Mouse (Mus musculus): ENCODE measurements around the gene Atrnl1. TPM values are rescaled to one million over a fixed set of nuclear protein-coding genes. Genes with fewer than 3 reads are reported as not detected.

The Atrnl1 gene
- polyA plus RNA-seq, 1 experiment from 2014 or later, result 8.9 TPM

- Histone ChIP-seq H3K4me1 (ENCODE audit: insufficient read depth, low read length) (peaks cover 43% of the 10 kb centered on the region), H3K4me2 (replicated peaks; ENCODE audit: low read depth, low read length) (no peak overlapping the region), H3K4me3 (ENCODE audit: low read length) (no peak overlapping the region), H3K9me3 (ENCODE audit: low read length) (no peaks in the 10 kb centered on the region), H3K36me3 (ENCODE audit: insufficient read depth, low read length) (no peaks in the 10 kb centered on the region), H3K27ac (ENCODE audit: low read length) (peak overlapping the region; percentile 6; the same call in 1 of the 2 replicates), H3K27me3 (ENCODE audit: insufficient read depth, low read length) (no peaks in the 10 kb centered on the region), H3K9ac (replicated peaks; ENCODE audit: low read length) (no peak overlapping the region)
- no peak for ATAC-seq (ENCODE audit: low FRiP score, low TSS enrichment)
- WGBS, result 35% methylated on average over 16 of the region's 16 CpGs
Observed at GRCm38 (mm10) chr19:58064116-58065000, 453.5 kb downstream of the Atrnl1 start.

DNA sequence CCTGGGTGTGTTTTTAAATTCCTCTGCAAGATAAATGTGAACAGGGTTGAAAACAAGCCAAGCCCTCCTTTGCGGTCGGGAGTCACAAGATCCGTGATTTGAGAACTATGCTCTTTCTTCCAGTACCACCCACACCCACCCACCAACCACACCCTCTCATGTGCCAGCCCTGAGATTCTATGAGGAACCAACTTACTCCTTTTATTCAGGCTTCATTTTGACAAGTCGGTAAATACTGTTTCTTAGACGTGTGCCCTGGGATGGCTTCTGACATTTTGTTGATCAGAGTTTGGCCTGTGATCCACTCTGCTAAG lies 454.1 kb downstream of the Atrnl1 start:
- H3K4me2 ChIP-seq (replicated peaks; ENCODE audit: low read depth, low read length), result no peak overlapping the region
- peak overlapping the region; percentile 0; the same call in 1 of the 2 replicates for H3K27ac ChIP-seq (ENCODE audit: low read length)
- no peak overlapping the region for H3K4me3 ChIP-seq (ENCODE audit: low read length)
- no peaks in the 10 kb centered on the region for H3K27me3 ChIP-seq (ENCODE audit: insufficient read depth, low read length)
- no peaks in the 10 kb centered on the region for H3K36me3 ChIP-seq (ENCODE audit: insufficient read depth, low read length)
- peaks cover 43% of the 10 kb centered on the region for H3K4me1 ChIP-seq (ENCODE audit: insufficient read depth, low read length)
- H3K9me3 ChIP-seq (ENCODE audit: low read length), result no peaks in the 10 kb centered on the region
- no peak overlapping the region for H3K9ac ChIP-seq (replicated peaks; ENCODE audit: low read length)
- ATAC-seq (ENCODE audit: low FRiP score, low TSS enrichment), result no peak
- 55% methylated on average over 5 of the region's 5 CpGs for WGBS

DNA sequence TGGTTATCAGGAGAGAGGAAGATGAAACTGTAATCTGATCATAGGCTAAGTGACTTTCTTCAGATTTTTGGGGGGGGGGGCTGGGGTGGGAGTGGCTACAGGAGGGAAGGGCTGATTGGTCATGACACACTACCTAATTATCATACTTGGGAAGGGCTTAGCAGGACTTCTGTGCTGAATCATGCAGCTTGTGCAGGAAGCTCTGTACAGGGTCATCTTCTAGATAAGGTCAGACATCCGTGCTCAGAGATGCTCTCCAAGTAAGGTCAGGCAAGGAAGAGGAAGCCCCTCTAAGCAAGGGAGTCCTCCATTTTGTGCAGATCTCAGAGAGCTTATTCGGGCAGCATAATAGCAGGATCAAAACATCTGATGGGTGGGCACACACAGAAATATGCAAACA lies 454.7 kb downstream of the Atrnl1 start:
- peaks cover 38% of the 10 kb centered on the region for H3K4me1 ChIP-seq (ENCODE audit: insufficient read depth, low read length)
- no peaks in the 10 kb centered on the region for H3K27me3 ChIP-seq (ENCODE audit: insufficient read depth, low read length)
- no peak overlapping the region for H3K4me3 ChIP-seq (ENCODE audit: low read length)
- ATAC-seq (ENCODE audit: low FRiP score, low TSS enrichment), result no peak
- H3K4me2 ChIP-seq (replicated peaks; ENCODE audit: low read depth, low read length), result no peak overlapping the region
- no peaks in the 10 kb centered on the region for H3K36me3 ChIP-seq (ENCODE audit: insufficient read depth, low read length)
- H3K9me3 ChIP-seq (ENCODE audit: low read length), result no peaks in the 10 kb centered on the region
- WGBS, result 87% methylated on average over 2 of the region's 2 CpGs
- no peak overlapping the region for H3K27ac ChIP-seq (ENCODE audit: low read length)
- H3K9ac ChIP-seq (replicated peaks; ENCODE audit: low read length), result no peak overlapping the region

- Histone ChIP-seq H3K4me3 (ENCODE audit: low read length) (no peak overlapping the region), H3K9ac (replicated peaks; ENCODE audit: low read length) (no peak overlapping the region), H3K4me2 (replicated peaks; ENCODE audit: low read depth, low read length) (no peak overlapping the region), H3K36me3 (ENCODE audit: insufficient read depth, low read length) (no peaks in the 10 kb centered on the region), H3K27ac (ENCODE audit: low read length) (no peak overlapping the region), H3K9me3 (ENCODE audit: low read length) (no peaks in the 10 kb centered on the region), H3K27me3 (ENCODE audit: insufficient read depth, low read length) (no peaks in the 10 kb centered on the region), H3K4me1 (ENCODE audit: insufficient read depth, low read length) (peaks cover 25% of the 10 kb centered on the region)
- no peak for ATAC-seq (ENCODE audit: low FRiP score, low TSS enrichment)
- 34% methylated on average over 2 of the region's 2 CpGs for WGBS
Observed at GRCm38 (mm10) chr19:58068114-58068513, 457.3 kb downstream of the Atrnl1 start.

GRCm38 (mm10) chr19:58068958-58069357 lies 458.1 kb downstream of the Atrnl1 start:
- Histone ChIP-seq H3K9me3 (ENCODE audit: low read length) (no peaks in the 10 kb centered on the region), H3K27ac (ENCODE audit: low read length) (no peak overlapping the region), H3K4me1 (ENCODE audit: insufficient read depth, low read length) (peaks cover 17% of the 10 kb centered on the region), H3K9ac (replicated peaks; ENCODE audit: low read length) (no peak overlapping the region), H3K27me3 (ENCODE audit: insufficient read depth, low read length) (no peaks in the 10 kb centered on the region), H3K4me3 (ENCODE audit: low read length) (no peak overlapping the region), H3K36me3 (ENCODE audit: insufficient read depth, low read length) (no peaks in the 10 kb centered on the region), H3K4me2 (replicated peaks; ENCODE audit: low read depth, low read length) (no peak overlapping the region)
- ATAC-seq (ENCODE audit: low FRiP score, low TSS enrichment), result no peak
- WGBS, result 66% methylated on average over 2 of the region's 2 CpGs

DNA sequence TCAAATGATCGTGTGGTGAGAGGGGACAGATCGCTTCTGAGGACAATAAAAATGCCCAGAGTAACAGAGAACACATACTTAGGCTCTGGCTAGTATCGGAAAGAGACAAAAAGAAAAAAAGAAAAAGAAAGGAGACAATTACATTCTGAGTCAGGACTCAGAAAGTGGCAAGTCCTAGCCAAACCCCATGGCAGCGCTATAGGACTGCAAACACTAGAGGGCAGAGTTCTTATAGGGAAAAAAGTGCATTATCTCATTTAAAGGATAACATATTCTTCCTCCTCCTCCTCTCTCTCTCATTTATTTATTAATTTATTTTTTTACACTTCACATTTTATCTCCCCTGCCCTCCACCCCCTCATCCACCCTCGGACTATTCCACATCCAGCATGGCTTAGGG lies 461.6 kb downstream of the Atrnl1 start:
- Histone ChIP-seq H3K27ac (ENCODE audit: low read length) (no peak overlapping the region), H3K4me2 (replicated peaks; ENCODE audit: low read depth, low read length) (no peak overlapping the region), H3K9me3 (ENCODE audit: low read length) (no peaks in the 10 kb centered on the region), H3K4me1 (ENCODE audit: insufficient read depth, low read length) (peaks cover 9% of the 10 kb centered on the region), H3K36me3 (ENCODE audit: insufficient read depth, low read length) (no peaks in the 10 kb centered on the region), H3K4me3 (ENCODE audit: low read length) (no peak overlapping the region), H3K9ac (replicated peaks; ENCODE audit: low read length) (no peak overlapping the region), H3K27me3 (ENCODE audit: insufficient read depth, low read length) (no peaks in the 10 kb centered on the region)
- no peak for ATAC-seq (ENCODE audit: low FRiP score, low TSS enrichment)
- 47% methylated on average over 5 of the region's 5 CpGs for WGBS

GRCm38 (mm10) chr19:58072846-58073245 lies 462.0 kb downstream of the Atrnl1 start:
- Histone ChIP-seq H3K4me2 (replicated peaks; ENCODE audit: low read depth, low read length) (no peak overlapping the region), H3K36me3 (ENCODE audit: insufficient read depth, low read length) (no peaks in the 10 kb centered on the region), H3K4me1 (ENCODE audit: insufficient read depth, low read length) (peaks cover 7% of the 10 kb centered on the region), H3K27ac (ENCODE audit: low read length) (no peak overlapping the region), H3K9me3 (ENCODE audit: low read length) (no peaks in the 10 kb centered on the region), H3K9ac (replicated peaks; ENCODE audit: low read length) (no peak overlapping the region), H3K4me3 (ENCODE audit: low read length) (no peak overlapping the region), H3K27me3 (ENCODE audit: insufficient read depth, low read length) (no peaks in the 10 kb centered on the region)
- no peak for ATAC-seq (ENCODE audit: low FRiP score, low TSS enrichment)
- 91% methylated on average over 9 of the region's 9 CpGs for WGBS

DNA sequence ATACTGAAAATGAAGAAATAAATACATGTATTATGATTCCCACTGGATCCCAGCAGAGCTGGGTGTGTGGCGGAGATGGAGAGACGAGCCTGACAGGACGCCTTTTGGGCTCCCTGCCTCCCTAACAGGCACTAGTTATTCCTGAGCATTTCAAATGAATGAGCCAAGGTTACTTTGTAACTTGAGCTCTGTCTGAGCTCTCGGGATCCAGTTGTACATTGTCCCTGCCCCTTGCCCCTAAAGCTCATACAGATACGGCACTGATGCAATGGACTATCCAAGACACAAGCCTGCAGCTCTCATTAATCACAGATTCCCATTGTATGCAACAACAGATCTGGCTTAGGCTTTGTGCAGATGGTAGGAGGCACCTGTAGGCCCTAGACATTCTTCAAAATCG lies 464.4 kb downstream of the Atrnl1 start:
- Histone ChIP-seq H3K4me3 (ENCODE audit: low read length) (no peak overlapping the region), H3K9ac (replicated peaks; ENCODE audit: low read length) (no peak overlapping the region), H3K36me3 (ENCODE audit: insufficient read depth, low read length) (no peaks in the 10 kb centered on the region), H3K27me3 (ENCODE audit: insufficient read depth, low read length) (no peaks in the 10 kb centered on the region), H3K4me1 (ENCODE audit: insufficient read depth, low read length) (no peaks in the 10 kb centered on the region; the same call in 1 of the 2 replicates), H3K4me2 (replicated peaks; ENCODE audit: low read depth, low read length) (no peak overlapping the region), H3K27ac (ENCODE audit: low read length) (no peak overlapping the region), H3K9me3 (ENCODE audit: low read length) (no peaks in the 10 kb centered on the region)
- WGBS, result 47% methylated on average over 6 of the region's 6 CpGs
- ATAC-seq (ENCODE audit: low FRiP score, low TSS enrichment), result peak; percentile 63

DNA sequence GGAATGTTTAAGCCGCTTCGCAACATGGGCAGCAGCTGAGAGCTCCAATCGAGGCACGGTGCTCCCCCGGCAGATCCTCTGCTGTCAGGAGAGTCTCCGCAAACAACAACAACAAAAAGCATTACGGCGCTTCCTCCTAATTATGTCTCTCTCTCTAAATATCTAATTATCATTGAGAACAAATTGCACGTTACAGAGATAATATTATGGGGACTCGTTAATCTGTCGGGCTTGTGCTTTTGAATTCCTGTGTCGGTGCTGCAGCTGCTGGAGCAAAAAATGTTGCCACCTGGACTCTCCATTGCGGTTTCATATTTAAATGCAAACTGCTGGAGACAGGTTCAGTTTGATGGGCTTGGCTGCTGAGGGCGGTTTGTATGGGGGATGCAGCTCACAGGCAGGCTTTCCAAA lies 466.1 kb downstream of the Atrnl1 start:
- ATAC-seq (ENCODE audit: low FRiP score, low TSS enrichment), result no peak
- no peak overlapping the region for H3K4me2 ChIP-seq (replicated peaks; ENCODE audit: low read depth, low read length)
- no peaks in the 10 kb centered on the region for H3K9me3 ChIP-seq (ENCODE audit: low read length)
- H3K36me3 ChIP-seq (ENCODE audit: insufficient read depth, low read length), result no peaks in the 10 kb centered on the region
- no peak overlapping the region for H3K9ac ChIP-seq (replicated peaks; ENCODE audit: low read length)
- H3K27ac ChIP-seq (ENCODE audit: low read length), result no peak overlapping the region
- H3K4me1 ChIP-seq (ENCODE audit: insufficient read depth, low read length), result no peaks in the 10 kb centered on the region; the same call in 1 of the 2 replicates
- WGBS, result 74% methylated on average over 14 of the region's 14 CpGs
- H3K27me3 ChIP-seq (ENCODE audit: insufficient read depth, low read length), result no peaks in the 10 kb centered on the region
- no peak overlapping the region for H3K4me3 ChIP-seq (ENCODE audit: low read length)

DNA sequence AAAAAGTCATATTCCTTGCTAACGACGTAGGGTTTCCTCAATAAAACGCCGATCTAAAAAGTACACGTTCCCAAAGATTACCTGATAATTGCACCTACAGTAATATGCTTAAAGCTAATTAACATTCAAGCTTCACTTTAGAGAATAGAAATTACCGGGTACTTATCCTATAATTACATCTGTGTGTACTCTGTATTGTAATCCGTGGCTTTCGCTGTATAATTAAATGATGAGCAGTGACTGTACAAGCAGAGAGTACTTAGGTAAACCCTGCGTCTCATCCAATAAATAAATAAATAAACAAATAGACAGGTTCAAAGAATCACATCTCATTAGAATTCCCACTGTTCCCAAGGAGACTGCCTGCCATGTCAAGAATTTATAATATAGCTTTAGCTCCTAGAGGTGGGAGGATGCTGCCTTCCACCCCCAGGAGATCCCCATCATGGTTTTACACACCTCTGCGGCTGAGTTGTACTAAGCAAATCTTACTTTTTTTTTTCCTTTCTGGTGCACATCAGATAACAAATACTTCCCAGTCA lies 466.8 kb downstream of the Atrnl1 start:
- WGBS, result 83% methylated on average over 10 of the region's 10 CpGs
- no peak overlapping the region for H3K4me2 ChIP-seq (replicated peaks; ENCODE audit: low read depth, low read length)
- no peak for ATAC-seq (ENCODE audit: low FRiP score, low TSS enrichment)

More for the DNA sequence above, 466.8 kb downstream of the Atrnl1 start:
- Histone ChIP-seq H3K4me1 (ENCODE audit: insufficient read depth, low read length) (no peaks in the 10 kb centered on the region; the same call in 1 of the 2 replicates), H3K27me3 (ENCODE audit: insufficient read depth, low read length) (no peaks in the 10 kb centered on the region), H3K36me3 (ENCODE audit: insufficient read depth, low read length) (no peaks in the 10 kb centered on the region), H3K9me3 (ENCODE audit: low read length) (no peaks in the 10 kb centered on the region), H3K9ac (replicated peaks; ENCODE audit: low read length) (no peak overlapping the region), H3K4me3 (ENCODE audit: low read length) (no peak overlapping the region), H3K27ac (ENCODE audit: low read length) (no peak overlapping the region)

All from kidney, embryonic 16.5 days (tissue).